Mouse (Mus musculus): ENCODE measurements around the gene Smpdl3a.

The Smpdl3a gene

DNA sequence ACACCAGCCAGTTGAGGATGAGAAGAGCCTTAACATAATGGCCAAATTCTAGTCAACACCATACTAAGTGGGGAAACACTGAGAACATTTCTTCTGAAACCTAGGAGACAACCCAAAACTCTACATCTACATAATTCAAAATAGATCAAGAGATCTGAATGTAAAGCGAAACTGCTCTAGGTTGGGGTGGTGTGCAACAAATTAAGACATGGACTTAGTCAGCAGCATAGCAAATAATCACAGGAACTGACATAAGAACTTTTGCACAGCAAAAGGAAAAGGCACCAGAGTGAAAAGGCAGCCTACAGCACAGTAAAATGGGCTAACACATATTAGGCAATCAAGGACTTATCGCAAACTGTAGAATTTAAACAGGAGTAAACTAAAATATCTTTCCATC is 25.1 kb downstream of the Smpdl3a start:
- DNase-seq (ENCODE audit: low read depth, low spot score): no peak

DNA sequence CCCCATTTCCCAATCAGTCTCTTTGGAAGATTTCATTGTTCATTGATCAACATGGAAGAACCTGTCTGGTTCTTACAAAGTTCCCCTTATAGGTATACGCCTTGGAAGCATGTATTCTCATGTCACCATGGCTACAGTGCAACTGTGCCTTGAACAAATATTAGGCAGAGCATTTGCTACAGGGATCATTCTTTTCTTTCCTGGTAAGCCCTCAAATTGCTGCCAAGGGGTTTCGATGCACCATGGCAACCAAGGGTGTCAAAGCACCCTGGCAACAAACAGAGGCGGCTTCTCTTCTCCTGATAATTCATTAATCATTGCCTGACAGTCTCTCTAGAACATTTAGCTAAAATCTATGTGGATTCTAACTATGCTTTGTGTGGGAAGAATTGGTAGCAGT is 28.3 kb downstream of the Smpdl3a start:
- DNase-seq (ENCODE audit: low read depth, low spot score): peak; percentile 57

DNA sequence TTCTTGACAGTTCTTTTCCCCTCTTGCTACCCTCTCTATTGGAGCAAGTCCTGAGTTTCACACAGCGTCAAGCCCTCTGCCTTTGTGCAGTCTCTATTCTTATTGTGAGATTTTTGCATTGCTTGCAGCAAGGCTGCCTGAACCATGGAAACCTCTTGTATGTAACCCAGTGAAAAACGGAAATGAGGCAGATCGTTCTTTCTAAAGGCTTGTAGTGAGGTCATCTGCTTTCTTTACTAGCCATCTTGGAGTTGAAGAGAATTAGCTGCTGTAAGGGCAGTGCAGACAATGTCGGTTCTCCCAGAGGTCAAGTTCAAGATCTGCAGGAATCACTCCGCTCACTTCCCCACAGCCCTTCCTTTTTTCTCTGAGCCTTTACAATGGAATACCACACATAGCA is 34.5 kb downstream of the Smpdl3a start:
- no peak for DNase-seq (ENCODE audit: low read depth, low spot score)

DNA sequence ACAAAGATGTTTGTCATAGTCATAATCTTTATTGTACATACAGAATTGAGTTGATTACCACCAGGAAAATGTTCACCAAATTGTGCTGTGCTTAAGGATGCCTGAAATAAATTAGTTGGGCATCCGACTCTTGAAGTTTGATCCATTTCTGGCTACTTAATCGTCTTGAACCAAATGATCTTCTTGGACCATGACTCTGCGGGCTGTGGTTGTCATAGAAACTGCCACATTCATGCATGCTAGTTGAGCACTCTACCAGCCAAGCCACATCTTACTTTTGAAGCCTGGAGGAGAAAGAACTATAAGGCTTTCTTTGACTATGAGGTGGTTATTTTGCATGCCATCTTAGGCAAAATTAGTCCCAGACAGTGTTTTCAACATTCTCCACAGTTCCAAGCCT is 35.5 kb downstream of the Smpdl3a start:
- peak; percentile 29 for DNase-seq (ENCODE audit: low read depth, low spot score)

DNA sequence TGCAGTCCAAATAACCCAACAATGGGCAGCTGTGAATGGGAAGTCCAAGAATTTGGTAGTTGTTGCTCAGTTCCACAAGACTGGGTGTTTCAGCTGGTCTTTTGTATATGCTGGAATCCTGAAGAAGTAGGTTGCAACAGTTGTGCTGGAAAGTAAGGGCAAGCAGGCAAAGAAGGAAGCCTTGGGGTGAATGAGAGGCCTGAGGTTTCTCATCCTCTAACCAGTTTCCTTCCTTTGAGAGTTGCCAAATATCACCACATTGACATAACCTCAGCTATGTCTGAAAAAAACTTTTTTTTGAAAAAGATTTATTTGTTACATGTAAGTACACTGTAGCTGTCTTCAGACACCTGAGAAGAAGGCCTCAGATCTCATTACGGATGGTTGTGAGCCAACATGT is 41.0 kb downstream of the Smpdl3a start:
- DNase-seq (ENCODE audit: low read depth, low spot score): no peak

DNA sequence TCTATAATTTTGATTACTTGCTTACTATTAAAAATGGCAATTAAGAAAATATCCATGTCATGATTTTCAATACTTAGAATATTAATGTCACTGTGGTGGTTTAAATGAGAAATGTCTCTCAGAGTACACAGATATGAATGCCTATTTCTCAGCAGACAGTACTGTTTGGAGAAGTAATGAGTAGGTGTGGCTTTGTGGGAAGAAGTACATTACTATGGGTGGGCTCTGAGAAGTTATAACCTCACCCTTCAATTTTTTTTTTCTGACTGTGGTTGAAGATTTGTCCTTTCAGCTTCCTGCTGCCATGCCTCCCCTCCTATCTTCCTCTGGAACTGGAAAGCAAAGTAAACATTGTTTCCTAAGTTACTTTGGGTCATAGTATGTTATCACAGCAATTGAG is 41.8 kb downstream of the Smpdl3a start:
- DNase-seq (ENCODE audit: low read depth, low spot score): no peak

DNA sequence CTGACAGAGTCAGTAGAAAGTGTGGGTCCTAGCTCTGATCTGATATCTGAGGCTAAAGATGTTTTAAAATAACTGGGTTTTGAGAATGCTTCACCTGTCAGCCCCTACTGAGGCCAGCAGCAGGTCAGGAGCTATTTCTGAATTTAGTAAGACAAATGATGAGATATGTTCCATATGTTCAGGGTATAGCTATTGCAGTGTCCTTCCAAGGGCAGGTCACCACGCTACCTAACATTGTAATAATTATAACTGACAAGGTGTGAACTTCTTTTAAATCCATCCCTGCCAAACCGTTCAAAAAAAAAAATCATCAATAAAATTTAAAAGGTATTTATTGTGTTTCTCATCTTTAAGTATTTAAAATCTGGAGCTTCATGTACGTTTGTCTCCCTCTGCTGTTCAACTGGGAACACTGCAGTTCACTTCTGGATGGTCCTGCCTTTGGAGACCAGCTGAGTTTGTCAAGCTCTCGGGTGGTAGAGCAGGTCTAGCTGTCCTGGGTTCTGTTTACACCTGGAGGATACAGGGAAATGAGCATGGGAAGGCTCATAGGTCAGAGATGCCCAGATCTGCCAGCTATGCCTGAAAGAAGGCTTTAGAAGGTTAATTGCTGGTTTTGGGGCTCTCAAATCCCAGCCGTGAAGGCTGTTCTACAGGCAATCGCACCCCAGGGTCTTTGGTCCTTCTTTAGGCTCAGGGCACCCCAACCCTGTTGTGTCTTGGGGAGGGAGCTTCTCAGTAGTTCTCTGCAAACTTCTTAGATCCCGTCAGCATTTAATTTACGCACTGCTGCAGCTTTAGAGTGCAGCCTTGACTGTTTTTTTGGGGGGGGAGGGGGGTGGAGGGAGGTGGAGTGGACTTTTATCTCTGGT is 47.7 kb downstream of the Smpdl3a start:
- DNase-seq (ENCODE audit: low read depth, low spot score): peak; percentile 84

DNA sequence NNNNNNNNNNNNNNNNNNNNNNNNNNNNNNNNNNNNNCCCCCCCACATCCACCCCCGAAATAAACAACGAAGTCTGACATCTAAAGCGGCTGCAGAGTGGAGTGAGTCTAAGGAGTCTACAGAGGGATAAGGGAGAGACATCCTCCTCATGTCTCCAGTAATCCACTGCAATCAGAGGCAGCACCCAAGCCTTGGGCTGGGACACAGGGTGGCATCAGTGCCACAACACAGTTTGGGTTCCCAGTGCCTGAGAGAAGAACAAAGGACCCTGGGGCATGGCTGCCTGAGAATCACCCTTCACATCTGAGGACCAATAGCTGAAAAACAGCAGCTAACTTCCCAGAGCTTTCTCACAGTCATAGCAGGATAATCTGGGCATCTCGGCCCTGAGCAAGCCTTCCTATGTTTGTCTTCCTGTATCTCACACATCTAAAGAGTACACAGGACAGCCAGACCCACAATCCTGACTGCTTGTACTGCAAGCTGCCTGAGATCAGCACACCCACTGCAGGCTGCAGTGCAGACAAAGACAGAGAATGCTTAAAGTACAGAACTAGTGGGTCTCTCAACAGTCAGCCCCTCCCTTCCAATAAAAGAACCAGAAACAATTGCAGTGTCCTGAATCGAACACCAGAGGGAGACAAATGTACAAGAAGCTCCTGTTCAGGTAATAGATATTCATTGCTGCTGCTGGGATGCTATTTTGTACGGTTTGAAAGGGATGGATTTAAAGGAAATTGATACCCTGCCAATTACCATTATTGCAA is 54.0 kb downstream of the Smpdl3a start:
- peak; percentile 72 for DNase-seq (ENCODE audit: low read depth, low spot score)
